8 mouse cellular contexts compared by ENCODE assay signal in genomic region chr3:9067048-9067447, GRCm38 (mm10).
A peak's percentile ranks its signal among the peaks of the same experiment; 100 is the strongest.
DNase-seq lines count a peak whose midpoint lies in the region; ATAC-seq and TF ChIP-seq lines count a peak whose summit lies in the region.

No protein-coding gene starts in this region.

- peak; percentile 26 for DNase-seq in 3134 (ENCODE audit: extremely low read depth, insufficient read length, low spot score)
- DNase-seq in adrenal gland, adult 18-20 months (ENCODE audit: low spot score in 2 of 2): peak; percentile 79 to 85
- DNase-seq in embryo, embryonic 10.5 days (ENCODE audit: low spot score): peak; percentile 85
- peak; percentile 84 for DNase-seq in kidney, postnatal 0 days (ENCODE audit: low spot score)
- DNase-seq in liver, embryonic 13.5 days: peak; percentile 42

- no peaks in the 10 kb centered on the region for H3K36me3 ChIP-seq in kidney, postnatal 0 days (ENCODE audit: insufficient read depth, low read length)
- no peaks in the 10 kb centered on the region for H3K36me3 ChIP-seq in liver, embryonic 13.5 days
- no peaks in the 10 kb centered on the region for H3K36me3 ChIP-seq in neural tube, embryonic 12.5 days
- H3K36me3 ChIP-seq in stomach, embryonic 16.5 days (ENCODE audit: control insufficient read depth, insufficient read depth, low read length): no peaks in the 10 kb centered on the region

- WGBS in kidney, postnatal 0 days: 2% methylated on average over 12 of the region's 12 CpGs
- 5% methylated on average over 12 of the region's 12 CpGs for WGBS in liver, embryonic 13.5 days (ENCODE audit: insufficient replicate concordance)
- 2% methylated on average over 12 of the region's 12 CpGs for WGBS in neural tube, embryonic 12.5 days
- WGBS in stomach, embryonic 16.5 days: 2% methylated on average over 12 of the region's 12 CpGs

- H3K27ac ChIP-seq in kidney, postnatal 0 days: no peak overlapping the region
- no peak overlapping the region for H3K27ac ChIP-seq in liver, embryonic 13.5 days
- H3K27ac ChIP-seq in neural tube, embryonic 12.5 days: no peak overlapping the region
- no peak overlapping the region for H3K27ac ChIP-seq in stomach, embryonic 16.5 days (ENCODE audit: low read length)

- no peak overlapping the region for H3K4me3 ChIP-seq in kidney, postnatal 0 days (replicated peaks; ENCODE audit: low read depth, low read length)
- H3K4me3 ChIP-seq in liver, embryonic 13.5 days (replicated peaks): no peak overlapping the region
- H3K4me3 ChIP-seq in neural tube, embryonic 12.5 days: no peak overlapping the region
- H3K4me3 ChIP-seq in stomach, embryonic 16.5 days (replicated peaks; ENCODE audit: low read length): no peak overlapping the region

- TF ChIP-seq CTCF in kidney, postnatal 0 days (IDR thresholded peaks at IDR 0.05; ENCODE audit: low read depth): peak; percentile 85

- H3K27me3 ChIP-seq in kidney, postnatal 0 days (ENCODE audit: insufficient read depth, low read length): no peaks in the 10 kb centered on the region
- no peaks in the 10 kb centered on the region for H3K27me3 ChIP-seq in liver, embryonic 13.5 days
- H3K27me3 ChIP-seq in neural tube, embryonic 12.5 days (replicated peaks): no peaks in the 10 kb centered on the region
- H3K27me3 ChIP-seq in stomach, embryonic 16.5 days (ENCODE audit: control insufficient read depth, insufficient read depth, low read length): no peaks in the 10 kb centered on the region

- H3K9ac ChIP-seq in kidney, postnatal 0 days (ENCODE audit: low read depth, low read length): no peak overlapping the region
- no peak overlapping the region for H3K9ac ChIP-seq in liver, embryonic 13.5 days
- no peak overlapping the region for H3K9ac ChIP-seq in neural tube, embryonic 12.5 days
- H3K9ac ChIP-seq in stomach, embryonic 16.5 days (ENCODE audit: low read length): 0 out of 2 replicates have a peak overlapping the region, but pooled peaks have one; percentile 1

- no peaks in the 10 kb centered on the region for H3K4me1 ChIP-seq in kidney, postnatal 0 days (replicated peaks; ENCODE audit: insufficient read depth, low read length)
- H3K4me1 ChIP-seq in liver, embryonic 13.5 days (replicated peaks): no peaks in the 10 kb centered on the region
- H3K4me1 ChIP-seq in neural tube, embryonic 12.5 days: no peaks in the 10 kb centered on the region
- no peaks in the 10 kb centered on the region for H3K4me1 ChIP-seq in stomach, embryonic 16.5 days (ENCODE audit: control insufficient read depth, insufficient read depth, low read length)

- H3K9me3 ChIP-seq in kidney, postnatal 0 days (replicated peaks; ENCODE audit: low read length): no peaks in the 10 kb centered on the region
- no peaks in the 10 kb centered on the region for H3K9me3 ChIP-seq in liver, embryonic 13.5 days (replicated peaks)
- H3K9me3 ChIP-seq in neural tube, embryonic 12.5 days: no peaks in the 10 kb centered on the region
- H3K9me3 ChIP-seq in stomach, embryonic 16.5 days (replicated peaks; ENCODE audit: control insufficient read depth, low read length): no peaks in the 10 kb centered on the region

- ATAC-seq in granulocyte monocyte progenitor cell, adult 5-6 weeks (replicated peaks; ENCODE audit: poor library complexity, severe bottlenecking): peak; percentile 88
- no peak; the same call in 1 of the 2 replicates for ATAC-seq in kidney, postnatal 0 days (replicated peaks; ENCODE audit: low FRiP score, low read depth)
- ATAC-seq in liver, embryonic 13.5 days (ENCODE audit: low read depth): no peak
- 0 out of 2 replicates have a peak, but pooled peaks have one; percentile 70 for ATAC-seq in neural tube, embryonic 12.5 days (ENCODE audit: low FRiP score, low read depth)
- no peak for ATAC-seq in stomach, embryonic 16.5 days (ENCODE audit: insufficient read depth, low FRiP score)

- H3K4me2 ChIP-seq in kidney, postnatal 0 days (ENCODE audit: low read length): no peak overlapping the region
- no peak overlapping the region for H3K4me2 ChIP-seq in liver, embryonic 13.5 days
- no peak overlapping the region for H3K4me2 ChIP-seq in neural tube, embryonic 12.5 days (replicated peaks)
- H3K4me2 ChIP-seq in stomach, embryonic 16.5 days (ENCODE audit: low read depth, low read length): no peak overlapping the region

Comparison
In these comparisons a context has a peak if more than half of its experiments do, and no peak if none do; other contexts are left out.
1. DNase-seq: peak in every context shown above with its lines; median percentile 85 in embryo, embryonic 10.5 days; 84 in kidney, postnatal 0 days; 82 in adrenal gland, adult 18-20 months; 42 in liver, embryonic 13.5 days; 26 in 3134.
2. ATAC-seq: peak in granulocyte monocyte progenitor cell, adult 5-6 weeks (single experiment) and neural tube, embryonic 12.5 days (single experiment); none in kidney, postnatal 0 days (single experiment), liver, embryonic 13.5 days (single experiment) and stomach, embryonic 16.5 days (single experiment).